Mouse (Mus musculus): ENCODE measurements around the gene Srsf4. TPM values are rescaled to one million over a fixed set of nuclear protein-coding genes. Genes with fewer than 3 reads are reported as not detected.

Srsf4 gene
- polyA plus RNA-seq, 2 experiments = 43.4 to 45.3 TPM

DNA sequence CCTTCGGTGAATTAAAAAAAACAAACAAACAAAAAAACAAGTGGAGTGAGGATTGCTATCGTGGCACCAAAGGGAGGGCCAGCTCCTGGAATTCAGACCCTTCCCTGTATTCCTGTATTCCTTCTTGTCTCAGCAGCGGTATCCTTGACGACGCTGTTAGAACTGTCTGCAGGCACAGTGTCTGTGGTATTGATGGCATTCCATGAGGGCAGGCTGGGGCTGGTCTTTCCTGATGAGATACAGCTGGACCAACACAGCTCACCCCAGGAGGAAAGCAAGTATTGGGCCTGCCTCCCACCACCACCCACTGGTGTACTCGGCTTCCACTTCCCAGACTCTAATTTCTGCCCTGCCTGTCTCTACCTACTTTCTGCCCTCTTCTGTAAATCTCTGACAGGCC, 25.3 kb upstream of the Srsf4 start:
- TF ChIP-seq CTCF (IDR thresholded peaks at IDR 0.05; ENCODE audit: low read depth) (no peak), EP300 (IDR thresholded peaks at IDR 0.05; ENCODE audit: low read depth) (no peak)
- no peaks in the 10 kb centered on the region for H3K27me3 ChIP-seq (ENCODE audit: control insufficient read depth, insufficient read depth, low read length)

DNA sequence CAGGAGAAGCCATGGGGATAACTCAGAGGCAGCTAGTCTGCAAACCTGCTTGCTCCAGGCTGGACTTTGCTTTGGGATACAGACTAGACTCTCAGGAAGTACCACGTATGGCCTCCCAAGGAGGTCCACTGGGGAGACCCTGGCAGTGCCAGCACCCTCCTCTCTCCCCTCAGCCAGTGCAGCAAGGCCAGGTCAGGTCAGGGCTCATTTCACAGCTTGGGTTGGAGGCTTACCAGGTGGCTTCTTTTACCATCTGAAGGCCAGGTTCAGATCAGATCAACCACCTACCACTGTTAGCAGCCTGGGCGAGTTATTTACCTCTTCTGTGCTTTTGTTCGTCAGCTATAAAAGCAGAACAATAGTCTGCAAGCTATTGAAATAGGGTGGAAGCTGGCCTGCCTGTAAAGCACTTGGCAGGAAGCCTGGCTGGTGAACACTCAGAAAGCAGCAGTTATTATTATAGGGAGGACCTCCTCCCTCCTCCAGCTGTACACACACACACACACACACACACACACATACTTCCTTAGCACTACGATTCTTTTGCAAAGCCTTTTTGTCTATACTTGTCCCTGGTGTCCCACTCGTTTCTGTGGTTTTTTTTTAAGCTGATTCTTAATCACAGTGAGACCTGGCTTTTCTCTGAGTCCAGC, 23.3 kb upstream of the Srsf4 start:
- H3K27ac ChIP-seq = no peak overlapping the region
- no peak overlapping the region for H3K4me2 ChIP-seq (ENCODE audit: low read depth)
- ATAC-seq (ENCODE audit: insufficient read depth) (no peak), DNase-seq (ENCODE audit: low read depth in 3 of 3, low spot score in 3 of 3) (no peak)
- H3K9ac ChIP-seq (replicated peaks) = no peak overlapping the region
- H3K27me3 ChIP-seq (ENCODE audit: control insufficient read depth, insufficient read depth, low read length) = no peaks in the 10 kb centered on the region
- H3K4me1 ChIP-seq (replicated peaks; ENCODE audit: control insufficient read depth in 2 of 2, insufficient read depth in 2 of 2, low read length in 1 of 2) = no peaks in the 10 kb centered on the region
- H3K9me3 ChIP-seq (ENCODE audit: control insufficient read depth, low read length) = no peaks in the 10 kb centered on the region
- TF ChIP-seq CTCF (IDR thresholded peaks at IDR 0.05; ENCODE audit: low read depth) (no peak), EP300 (IDR thresholded peaks at IDR 0.05; ENCODE audit: low read depth) (no peak)
- H3K4me3 ChIP-seq (ENCODE audit: insufficient read depth in 1 of 2, low read depth in 2 of 2, low read length in 2 of 2) = no peak overlapping the region
- no peaks in the 10 kb centered on the region; the same call in 1 of the 2 replicates for H3K36me3 ChIP-seq (replicated peaks; ENCODE audit: control insufficient read depth, insufficient read depth, low read depth)
- WGBS (ENCODE audit: insufficient replicate concordance) = 53% methylated on average over 5 of the region's 5 CpGs

More for the DNA sequence above, 25.3 kb upstream of the Srsf4 start:
- WGBS (ENCODE audit: insufficient replicate concordance) = 72% methylated on average over 6 of the region's 6 CpGs
- Histone ChIP-seq H3K9me3 (ENCODE audit: control insufficient read depth, low read length) (no peaks in the 10 kb centered on the region), H3K4me3 (ENCODE audit: insufficient read depth in 1 of 2, low read depth in 2 of 2, low read length in 2 of 2) (no peak overlapping the region), H3K4me2 (ENCODE audit: low read depth) (no peak overlapping the region), H3K27ac (no peak overlapping the region), H3K36me3 (replicated peaks; ENCODE audit: control insufficient read depth, insufficient read depth, low read depth) (no peaks in the 10 kb centered on the region; the same call in 1 of the 2 replicates), H3K4me1 (replicated peaks; ENCODE audit: control insufficient read depth in 2 of 2, insufficient read depth in 2 of 2, low read length in 1 of 2) (peaks cover 6 to 8% of the 10 kb centered on the region in 2 experiments; a peak in 3 of 4 replicates), H3K9ac (replicated peaks) (no peak overlapping the region)
- DNase-seq (ENCODE audit: low read depth in 3 of 3, low spot score in 3 of 3) (no peak), ATAC-seq (ENCODE audit: insufficient read depth) (no peak)

DNA sequence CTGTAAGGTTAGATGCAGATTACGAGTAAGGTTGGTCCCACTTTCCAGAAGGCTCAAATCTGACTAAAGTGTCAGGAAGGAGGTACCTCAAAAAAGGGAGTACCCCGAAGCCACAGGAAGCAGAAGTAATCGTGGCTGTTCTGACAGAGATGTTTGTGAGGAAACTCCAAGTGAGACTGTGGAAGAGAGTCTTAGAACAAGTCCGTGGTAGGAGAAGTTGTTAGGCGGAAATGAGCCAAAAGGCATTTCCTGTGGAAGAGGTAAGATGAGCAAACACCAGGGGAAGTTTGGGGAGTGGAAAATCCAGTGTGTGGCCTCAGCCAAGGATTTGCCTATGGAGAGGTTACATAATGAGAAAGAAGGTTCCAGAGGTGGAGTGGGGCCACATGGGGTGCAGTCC, 18.5 kb upstream of the Srsf4 start:
- no peaks in the 10 kb centered on the region for H3K27me3 ChIP-seq (ENCODE audit: control insufficient read depth, insufficient read depth, low read length)
- H3K4me2 ChIP-seq (ENCODE audit: low read depth) = no peak overlapping the region
- no peaks in the 10 kb centered on the region for H3K4me1 ChIP-seq (replicated peaks; ENCODE audit: control insufficient read depth in 2 of 2, insufficient read depth in 2 of 2, low read length in 1 of 2)
- H3K4me3 ChIP-seq (ENCODE audit: insufficient read depth in 1 of 2, low read depth in 2 of 2, low read length in 2 of 2) = no peak overlapping the region
- no peak for ATAC-seq (ENCODE audit: insufficient read depth)
- no peaks in the 10 kb centered on the region; the same call in 1 of the 2 replicates for H3K36me3 ChIP-seq (replicated peaks; ENCODE audit: control insufficient read depth, insufficient read depth, low read depth)
- WGBS (ENCODE audit: insufficient replicate concordance) = 45% methylated on average over 5 of the region's 5 CpGs
- TF ChIP-seq EP300 (IDR thresholded peaks at IDR 0.05; ENCODE audit: low read depth) (no peak), CTCF (IDR thresholded peaks at IDR 0.05; ENCODE audit: low read depth) (no peak)
- DNase-seq (ENCODE audit: low read depth in 3 of 3, low spot score in 3 of 3) = no peak
- H3K9me3 ChIP-seq (ENCODE audit: control insufficient read depth, low read length) = no peaks in the 10 kb centered on the region
- no peak overlapping the region for H3K9ac ChIP-seq (replicated peaks)
- H3K27ac ChIP-seq = no peak overlapping the region

DNA sequence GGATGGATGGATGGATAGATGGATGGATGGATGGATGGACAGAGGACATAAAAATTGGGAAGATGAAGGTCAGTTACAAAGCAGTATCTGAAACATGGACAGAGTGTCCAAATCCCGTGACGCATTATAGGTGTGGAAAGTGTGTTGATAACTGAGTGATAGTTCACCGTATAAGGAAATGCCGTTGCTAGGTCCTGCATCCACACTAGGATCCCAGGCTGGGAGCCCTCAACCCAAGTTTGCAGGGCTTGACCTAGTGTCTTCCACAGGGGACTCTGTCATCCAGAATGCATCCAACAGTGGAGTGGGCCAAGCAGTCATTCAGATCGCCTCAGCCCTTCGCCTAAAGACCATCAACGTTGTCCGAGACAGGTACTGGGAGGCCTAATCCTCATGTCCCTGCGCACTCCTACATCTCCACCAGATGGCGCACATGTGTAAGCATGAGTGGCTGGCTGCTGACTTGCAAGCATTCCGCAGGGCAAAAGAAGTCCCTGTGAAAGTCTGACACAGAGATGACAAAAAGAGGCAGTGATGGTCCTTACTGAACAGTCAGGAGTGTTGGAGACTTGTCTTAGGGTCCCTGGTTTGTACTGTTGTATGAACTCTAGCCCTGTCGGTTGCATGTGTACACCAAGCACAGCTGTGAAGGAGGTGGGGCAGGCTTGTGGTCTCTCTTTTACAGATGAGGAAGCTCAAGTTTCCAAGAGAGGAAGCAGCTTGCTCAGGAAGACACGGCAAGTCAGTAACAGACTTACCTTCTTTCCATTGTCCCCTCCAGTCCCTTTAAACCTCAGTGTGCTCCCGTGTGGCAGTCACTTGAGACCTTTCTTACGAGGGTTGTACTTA, 12.7 kb upstream of the Srsf4 start:
- H3K9me3 ChIP-seq (ENCODE audit: control insufficient read depth, low read length) = no peaks in the 10 kb centered on the region
- no peak overlapping the region for H3K27ac ChIP-seq
- H3K4me2 ChIP-seq (ENCODE audit: low read depth) = no peak overlapping the region
- H3K4me1 ChIP-seq (replicated peaks; ENCODE audit: control insufficient read depth in 2 of 2, insufficient read depth in 2 of 2, low read length in 1 of 2) = no peaks in the 10 kb centered on the region
- H3K27me3 ChIP-seq (ENCODE audit: control insufficient read depth, insufficient read depth, low read length) = no peaks in the 10 kb centered on the region
- TF ChIP-seq CTCF (IDR thresholded peaks at IDR 0.05; ENCODE audit: low read depth) (peak; percentile 99), EP300 (IDR thresholded peaks at IDR 0.05; ENCODE audit: low read depth) (no peak)
- no peak overlapping the region for H3K9ac ChIP-seq (replicated peaks)
- ATAC-seq (ENCODE audit: insufficient read depth) (peak; percentile 39; the same call in 1 of the 2 replicates), DNase-seq (ENCODE audit: low read depth in 3 of 3, low spot score in 3 of 3) (peak; percentile 52 to 60 (median 56))
- H3K4me3 ChIP-seq (ENCODE audit: insufficient read depth in 1 of 2, low read depth in 2 of 2, low read length in 2 of 2) = no peak overlapping the region
- whole genome bisulfite sequencing (ENCODE audit: insufficient replicate concordance) = 36% methylated on average over 15 of the region's 15 CpGs
- peaks cover 2% of the 10 kb centered on the region; the same call in 1 of the 2 replicates for H3K36me3 ChIP-seq (replicated peaks; ENCODE audit: control insufficient read depth, insufficient read depth, low read depth)

DNA sequence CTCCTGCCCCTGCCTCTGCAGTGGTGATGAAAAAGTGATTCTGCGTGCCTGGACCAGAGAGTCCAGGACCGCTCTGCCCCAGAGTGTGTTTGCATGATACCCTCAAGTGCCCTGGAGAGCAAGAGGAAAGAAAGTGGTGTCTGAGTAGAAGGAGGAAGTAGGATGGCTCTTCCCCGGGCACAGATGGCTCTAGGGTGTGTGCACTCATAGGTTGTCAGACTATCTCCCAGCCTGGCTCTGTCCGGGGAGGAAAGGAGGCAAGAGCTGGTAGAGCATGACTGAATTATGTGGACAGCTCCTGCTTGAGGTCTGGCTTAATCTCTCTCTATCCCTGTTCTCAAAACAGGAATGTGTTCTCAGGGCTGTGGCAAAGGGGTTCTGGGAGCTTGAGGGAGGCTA, 12.1 kb upstream of the Srsf4 start:
- Histone ChIP-seq H3K27me3 (ENCODE audit: control insufficient read depth, insufficient read depth, low read length) (no peaks in the 10 kb centered on the region), H3K4me2 (ENCODE audit: low read depth) (no peak overlapping the region), H3K9ac (replicated peaks) (no peak overlapping the region), H3K4me3 (ENCODE audit: insufficient read depth in 1 of 2, low read depth in 2 of 2, low read length in 2 of 2) (no peak overlapping the region), H3K4me1 (replicated peaks; ENCODE audit: control insufficient read depth in 2 of 2, insufficient read depth in 2 of 2, low read length in 1 of 2) (no peaks in the 10 kb centered on the region), H3K27ac (no peak overlapping the region), H3K9me3 (ENCODE audit: control insufficient read depth, low read length) (no peaks in the 10 kb centered on the region), H3K36me3 (replicated peaks; ENCODE audit: control insufficient read depth, insufficient read depth, low read depth) (peaks cover 2% of the 10 kb centered on the region; the same call in 1 of the 2 replicates)
- no peak for DNase-seq (ENCODE audit: low read depth in 3 of 3, low spot score in 3 of 3)
- 34% methylated on average over 4 of the region's 4 CpGs for WGBS (ENCODE audit: insufficient replicate concordance)
- no peak for ATAC-seq (ENCODE audit: insufficient read depth)
- TF ChIP-seq EP300 (IDR thresholded peaks at IDR 0.05; ENCODE audit: low read depth) (no peak), CTCF (IDR thresholded peaks at IDR 0.05; ENCODE audit: low read depth) (no peak)

All from liver, embryonic 14.5 days (tissue).